Mouse (Mus musculus): ENCODE results near the gene B3gnt9.

- TF ChIP-seq CTCF (IDR thresholded peaks at IDR 0.05; ENCODE audit: borderline replicate concordance, control insufficient read depth, extremely low read depth, insufficient read depth, low read length, poor library complexity) (no peak), POLR2A (IDR thresholded peaks at IDR 0.05; ENCODE audit: control insufficient read depth, extremely low read depth, insufficient read depth, low read length, poor library complexity) (no peak)
These were observed 3.0 kb downstream of the B3gnt9 start for GRCm38 (mm10) chr8:105251954-105252353.

Data from thymus, adult 2 months (tissue).